Mouse (Mus musculus): Measurements from ENCODE around the gene Ippk. TPM values are rescaled to one million over a fixed set of nuclear protein-coding genes. Genes with fewer than 3 reads are reported as not detected.

Gene Ippk
- polyA plus RNA-seq, 1 experiment: 7.1 TPM

DNA sequence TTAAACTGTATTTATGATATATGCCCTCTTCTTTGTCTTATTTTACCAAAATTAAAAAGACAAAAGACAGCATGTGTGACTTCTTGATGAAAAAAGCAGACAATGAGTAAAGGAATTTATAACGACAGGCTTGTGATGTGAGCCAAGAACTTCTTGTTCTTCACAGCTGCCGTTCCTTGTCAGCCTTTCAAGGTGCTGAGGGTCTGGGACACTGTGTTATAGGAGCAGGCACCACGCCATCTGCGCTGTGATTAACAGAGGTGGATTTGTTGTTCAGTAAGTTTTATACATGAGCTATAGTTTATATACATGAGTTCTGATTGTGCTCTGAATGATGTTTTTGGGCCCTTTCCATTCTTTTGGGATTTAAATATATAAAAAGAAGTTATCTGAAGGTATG is 58.4 kb downstream of the Ippk start:
- H3K4me1 ChIP-seq (ENCODE audit: control insufficient read depth, insufficient read depth, low read length): peaks cover 2% of the 10 kb centered on the region; the same call in 1 of the 2 replicates
- WGBS: 72% methylated on average over 4 of the region's 4 CpGs
- H3K27ac ChIP-seq (ENCODE audit: insufficient read depth, low read depth, low read length): no peak overlapping the region
- H3K36me3 ChIP-seq (ENCODE audit: control insufficient read depth, insufficient read depth, low read length): no peaks in the 10 kb centered on the region
- H3K27me3 ChIP-seq (replicated peaks; ENCODE audit: control insufficient read depth, insufficient read depth, low read length): no peaks in the 10 kb centered on the region
- H3K4me3 ChIP-seq (ENCODE audit: insufficient read depth, low read depth, low read length): no peak overlapping the region
- DNase-seq: no peak
- TF ChIP-seq CTCF (conservative IDR thresholded peaks at IDR 0.05; ENCODE audit: insufficient read depth, insufficient read length, low read depth, low read length) (no peak), POLR2A (IDR thresholded peaks at IDR 0.05; ENCODE audit: low read depth, low read length) (no peak)

DNA sequence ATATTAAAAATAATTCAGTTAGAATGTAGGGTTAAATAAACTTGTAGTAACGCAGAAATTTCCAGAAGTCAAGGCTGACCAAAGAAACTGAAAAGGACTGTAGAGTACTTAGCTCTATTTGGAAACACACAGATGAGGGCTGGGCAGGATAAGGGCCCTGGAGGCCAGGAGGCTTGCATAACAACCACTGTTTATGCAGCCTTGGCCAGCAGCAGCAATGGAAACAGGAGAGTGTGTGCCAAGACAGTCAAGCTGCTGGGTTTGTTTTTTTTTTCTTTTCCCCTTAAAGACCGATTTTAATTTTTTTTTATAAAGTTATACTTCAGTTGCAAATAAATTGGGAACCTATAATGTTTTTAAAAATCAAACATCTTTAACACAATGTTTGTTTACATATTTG is 59.0 kb downstream of the Ippk start:
- Histone ChIP-seq H3K36me3 (ENCODE audit: control insufficient read depth, insufficient read depth, low read length) (no peaks in the 10 kb centered on the region), H3K4me1 (ENCODE audit: control insufficient read depth, insufficient read depth, low read length) (peaks cover 2% of the 10 kb centered on the region; the same call in 1 of the 2 replicates), H3K4me3 (ENCODE audit: insufficient read depth, low read depth, low read length) (no peak overlapping the region), H3K27ac (ENCODE audit: insufficient read depth, low read depth, low read length) (no peak overlapping the region), H3K27me3 (replicated peaks; ENCODE audit: control insufficient read depth, insufficient read depth, low read length) (no peaks in the 10 kb centered on the region)
- no peak for TF ChIP-seq CTCF (conservative IDR thresholded peaks at IDR 0.05; ENCODE audit: insufficient read depth, insufficient read length, low read depth, low read length)
- no peak for TF ChIP-seq POLR2A (IDR thresholded peaks at IDR 0.05; ENCODE audit: low read depth, low read length)
- peak; percentile 84 for DNase-seq
- WGBS: 40% methylated on average over 2 of the region's 2 CpGs

DNA sequence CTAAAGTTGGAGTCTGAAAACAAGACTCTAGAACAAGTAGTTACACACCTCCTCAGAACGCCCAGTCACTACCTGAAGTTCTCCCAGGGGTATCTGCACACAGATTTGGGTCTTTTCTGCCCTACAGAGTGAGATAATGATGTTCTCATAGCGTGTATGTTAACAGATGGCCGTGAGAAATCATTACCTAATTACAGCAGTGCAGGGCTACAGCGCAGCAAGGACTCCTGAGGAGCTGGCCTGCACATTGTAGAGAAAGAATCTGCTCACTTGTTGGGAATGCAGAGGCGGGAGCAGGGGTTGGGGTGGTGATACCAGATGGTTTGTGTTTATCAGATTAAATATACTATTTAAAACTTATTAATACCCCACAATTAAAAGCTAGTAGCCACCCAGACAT is 59.5 kb downstream of the Ippk start:
- 66% methylated on average over 5 of the region's 5 CpGs for WGBS
- H3K4me3 ChIP-seq (ENCODE audit: insufficient read depth, low read depth, low read length): no peak overlapping the region
- TF ChIP-seq POLR2A (IDR thresholded peaks at IDR 0.05; ENCODE audit: low read depth, low read length): no peak
- no peak for TF ChIP-seq CTCF (conservative IDR thresholded peaks at IDR 0.05; ENCODE audit: insufficient read depth, insufficient read length, low read depth, low read length)
- no peaks in the 10 kb centered on the region for H3K36me3 ChIP-seq (ENCODE audit: control insufficient read depth, insufficient read depth, low read length)
- DNase-seq: no peak
- H3K27ac ChIP-seq (ENCODE audit: insufficient read depth, low read depth, low read length): peak overlapping the region; percentile 48
- no peaks in the 10 kb centered on the region for H3K27me3 ChIP-seq (replicated peaks; ENCODE audit: control insufficient read depth, insufficient read depth, low read length)
- peaks cover 2% of the 10 kb centered on the region; the same call in 1 of the 2 replicates for H3K4me1 ChIP-seq (ENCODE audit: control insufficient read depth, insufficient read depth, low read length)

DNA sequence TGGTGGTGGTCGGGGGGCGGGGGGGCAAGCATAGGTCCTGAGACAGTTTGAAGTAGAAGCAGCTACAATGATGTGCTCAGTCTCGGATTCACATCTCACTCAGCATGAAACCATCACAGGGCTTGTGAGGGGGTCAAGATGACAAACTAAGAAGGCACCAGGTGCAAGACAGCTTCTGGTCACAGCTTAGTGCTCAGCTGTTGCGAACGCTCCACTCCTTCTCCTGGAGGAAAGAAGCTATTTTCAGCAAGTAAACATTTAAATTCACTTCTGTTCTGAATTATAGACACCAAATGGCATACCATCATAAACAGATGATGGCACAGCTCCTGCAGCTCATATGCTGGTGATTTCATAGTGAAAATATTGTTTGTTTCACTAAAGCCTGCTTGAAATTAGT is 64.3 kb downstream of the Ippk start:
- no peak overlapping the region for H3K4me3 ChIP-seq (ENCODE audit: insufficient read depth, low read depth, low read length)
- WGBS: 95% methylated on average over 5 of the region's 5 CpGs
- TF ChIP-seq POLR2A (IDR thresholded peaks at IDR 0.05; ENCODE audit: low read depth, low read length): no peak
- no peak for TF ChIP-seq CTCF (conservative IDR thresholded peaks at IDR 0.05; ENCODE audit: insufficient read depth, insufficient read length, low read depth, low read length)

DNA sequence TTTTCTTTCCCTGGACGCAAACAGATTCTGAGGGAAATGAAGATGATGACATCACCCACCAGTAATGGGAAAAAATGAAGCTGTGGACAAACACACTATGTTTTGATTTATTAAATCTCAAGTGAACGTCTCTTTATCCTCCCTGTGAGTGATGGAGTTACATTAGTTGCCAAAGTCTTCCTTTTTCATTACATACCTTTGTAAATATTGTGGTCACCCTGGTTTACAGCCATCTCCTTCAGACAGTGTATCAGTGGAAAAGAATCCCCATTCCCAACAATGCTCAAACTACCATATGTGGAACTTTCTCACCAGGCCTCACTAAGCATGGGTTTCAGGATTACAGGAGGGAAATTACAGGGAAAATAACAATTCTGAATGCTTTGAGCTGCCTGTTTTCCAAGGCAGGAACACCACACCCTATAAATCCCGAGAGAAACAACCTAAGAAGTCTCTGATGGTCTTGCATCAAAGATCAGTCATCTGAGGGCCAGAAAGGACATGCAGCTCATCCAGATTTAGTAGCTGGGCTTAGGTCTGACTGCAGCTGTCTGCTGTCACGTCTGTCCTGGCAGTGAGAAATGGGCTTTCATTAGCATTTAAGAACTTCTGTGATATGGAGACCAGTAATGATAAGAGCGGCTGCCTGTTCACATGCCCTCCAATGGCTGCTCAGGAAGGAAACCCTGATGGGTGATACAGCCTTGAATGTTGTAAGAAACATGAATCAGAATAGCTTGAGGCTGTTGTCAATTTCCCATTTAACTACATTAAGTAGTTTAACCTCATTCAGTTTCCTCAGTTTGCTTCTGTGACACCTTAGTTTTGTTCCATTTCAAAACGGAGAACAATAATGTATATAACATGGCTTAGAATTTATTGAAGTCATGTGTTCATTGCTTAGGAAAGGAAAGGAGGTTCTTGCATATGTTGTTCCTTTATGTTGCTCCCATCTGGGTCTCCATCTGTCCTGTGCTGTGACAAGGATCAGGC is 71.6 kb downstream of the Ippk start, which contains the start of gene Tes3-ps:
Tes3-ps (plus strand) TSS at position 943 of the 993 bp plus-strand sequence.
- WGBS: 66% methylated on average over 6 of the region's 6 CpGs
- no peak for DNase-seq
- H3K4me3 ChIP-seq (ENCODE audit: insufficient read depth, low read depth, low read length): no peak within 1 kb of the TSS
- no peak within 1 kb of the TSS for H3K27ac ChIP-seq (ENCODE audit: insufficient read depth, low read depth, low read length)
- no peaks in the 10 kb centered on the region for H3K27me3 ChIP-seq (replicated peaks; ENCODE audit: control insufficient read depth, insufficient read depth, low read length)
- no peak for TF ChIP-seq POLR2A (IDR thresholded peaks at IDR 0.05; ENCODE audit: low read depth, low read length)
- TF ChIP-seq CTCF (conservative IDR thresholded peaks at IDR 0.05; ENCODE audit: insufficient read depth, insufficient read length, low read depth, low read length): no peak
- H3K36me3 ChIP-seq (ENCODE audit: control insufficient read depth, insufficient read depth, low read length): no peaks in the 10 kb centered on the region
- H3K4me1 ChIP-seq (ENCODE audit: control insufficient read depth, insufficient read depth, low read length): no peaks in the 10 kb centered on the region

More for the DNA sequence above, 64.3 kb downstream of the Ippk start:
- Histone ChIP-seq H3K27ac (ENCODE audit: insufficient read depth, low read depth, low read length) (no peak overlapping the region), H3K4me1 (ENCODE audit: control insufficient read depth, insufficient read depth, low read length) (no peaks in the 10 kb centered on the region), H3K27me3 (replicated peaks; ENCODE audit: control insufficient read depth, insufficient read depth, low read length) (no peaks in the 10 kb centered on the region), H3K36me3 (ENCODE audit: control insufficient read depth, insufficient read depth, low read length) (no peaks in the 10 kb centered on the region)
- DNase-seq: no peak

DNA sequence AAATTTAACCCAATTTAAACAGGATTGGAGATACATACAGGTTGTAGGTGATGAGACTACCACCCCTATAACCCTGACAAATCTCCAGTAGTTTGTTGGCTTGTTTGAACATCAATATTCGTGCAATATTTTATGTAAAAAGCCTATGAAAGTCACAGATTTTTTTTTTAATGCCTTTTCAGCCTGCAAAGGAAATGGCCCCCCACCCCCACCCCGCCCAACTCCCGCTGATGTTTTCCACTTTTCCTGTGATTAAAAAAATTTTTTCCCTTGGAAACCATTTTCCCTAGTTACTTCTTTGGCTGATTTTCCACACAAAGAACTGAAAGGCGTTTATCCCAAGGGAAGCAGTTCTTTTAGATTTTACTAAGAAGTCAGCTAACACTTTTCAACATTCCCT is 83.5 kb downstream of the Ippk start, which contains the start of gene Ecm2:
Ecm2 (plus strand) TSS at position 301 of the 400 bp plus-strand sequence.
- Histone ChIP-seq H3K4me3 (ENCODE audit: insufficient read depth, low read depth, low read length) (no peak within 1 kb of the TSS), H3K27me3 (replicated peaks; ENCODE audit: control insufficient read depth, insufficient read depth, low read length) (no peaks in the 10 kb centered on the region), H3K4me1 (ENCODE audit: control insufficient read depth, insufficient read depth, low read length) (no peaks in the 10 kb centered on the region), H3K27ac (ENCODE audit: insufficient read depth, low read depth, low read length) (no peak within 1 kb of the TSS), H3K36me3 (ENCODE audit: control insufficient read depth, insufficient read depth, low read length) (no peaks in the 10 kb centered on the region)
- WGBS: 55% methylated on average over 4 of the region's 4 CpGs
- DNase-seq: no peak
- TF ChIP-seq CTCF (conservative IDR thresholded peaks at IDR 0.05; ENCODE audit: insufficient read depth, insufficient read length, low read depth, low read length): no peak
- TF ChIP-seq POLR2A (IDR thresholded peaks at IDR 0.05; ENCODE audit: low read depth, low read length): no peak

DNA sequence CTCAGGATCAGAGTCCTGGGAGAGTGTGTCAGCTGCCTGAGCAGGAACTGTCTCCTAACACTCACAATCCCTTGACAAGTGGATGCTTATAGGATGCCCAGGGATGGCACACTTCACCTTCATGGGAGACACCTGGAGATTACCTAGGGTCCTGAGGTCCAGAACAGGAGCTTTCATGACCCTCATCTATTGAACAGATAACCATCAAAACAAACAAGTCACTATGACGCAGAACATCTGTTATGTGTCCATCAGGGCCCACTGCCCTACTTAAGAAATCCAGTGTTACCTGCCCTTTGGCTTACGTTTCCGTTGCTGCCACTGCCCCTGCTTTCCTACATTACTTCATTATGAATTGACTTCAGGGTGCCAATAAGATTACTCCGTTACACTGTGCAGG is 84.7 kb downstream of the Ippk start:
- Histone ChIP-seq H3K4me1 (ENCODE audit: control insufficient read depth, insufficient read depth, low read length) (no peaks in the 10 kb centered on the region), H3K27me3 (replicated peaks; ENCODE audit: control insufficient read depth, insufficient read depth, low read length) (no peaks in the 10 kb centered on the region), H3K36me3 (ENCODE audit: control insufficient read depth, insufficient read depth, low read length) (no peaks in the 10 kb centered on the region), H3K4me3 (ENCODE audit: insufficient read depth, low read depth, low read length) (no peak overlapping the region), H3K27ac (ENCODE audit: insufficient read depth, low read depth, low read length) (no peak overlapping the region)
- no peak for DNase-seq
- 82% methylated on average over 4 of the region's 4 CpGs for WGBS
- no peak for TF ChIP-seq POLR2A (IDR thresholded peaks at IDR 0.05; ENCODE audit: low read depth, low read length)
- no peak for TF ChIP-seq CTCF (conservative IDR thresholded peaks at IDR 0.05; ENCODE audit: insufficient read depth, insufficient read length, low read depth, low read length)

Measured in kidney, adult 2 months (tissue).